Mouse (Mus musculus) CH12.LX (cell line): ENCODE measurements at regions not wholly inside any gene's neighbourhood (a gene's known extent, or its start where the extent isn't known, plus 50 kb on each side); places are given as distances from the start of the nearest gene placed in this dataset.

Experiments
- CTCF ChIP-seq, 2 experiments: IDR thresholded peaks in 1 of 2; conservative IDR thresholded peaks in 1 of 2; 2 replicates each; pipeline ENCODE4 v1.5.1; 2011 to 2012; ENCODE audit warnings: low read depth in 2 of 2, low read length in 2 of 2, improper control_type of control experiment in 1 of 2, inconsistent platforms in 1 of 2, mild to moderate bottlenecking in 1 of 2, moderate library complexity in 1 of 2
- SIN3A ChIP-seq: IDR thresholded peaks from 2 replicates; pipeline ENCODE4 v1.6.1; 2012; ENCODE audit warnings: low read length, improper control_type of control experiment, inconsistent platforms
- ZKSCAN1 ChIP-seq: IDR thresholded peaks from 2 replicates; pipeline ENCODE4 v1.6.1; 2012; ENCODE audit warnings: low read depth, inconsistent platforms, low read length, improper control_type of control experiment, borderline replicate concordance

- TF ChIP-seq ZKSCAN1 (no peak), CTCF (conservative IDR thresholded peaks at IDR 0.05 in 1 of 2, IDR thresholded peaks at IDR 0.05 in 1 of 2; ENCODE audit: low read depth in 2 of 2, low read length in 2 of 2) (no peak), SIN3A (no peak)
Observed at GRCm38 (mm10) chr13:97618190-97618586, 142.2 kb downstream of the Gm10260 start.
